8 mouse cellular contexts compared by ENCODE assay signal in the genomic region with DNA sequence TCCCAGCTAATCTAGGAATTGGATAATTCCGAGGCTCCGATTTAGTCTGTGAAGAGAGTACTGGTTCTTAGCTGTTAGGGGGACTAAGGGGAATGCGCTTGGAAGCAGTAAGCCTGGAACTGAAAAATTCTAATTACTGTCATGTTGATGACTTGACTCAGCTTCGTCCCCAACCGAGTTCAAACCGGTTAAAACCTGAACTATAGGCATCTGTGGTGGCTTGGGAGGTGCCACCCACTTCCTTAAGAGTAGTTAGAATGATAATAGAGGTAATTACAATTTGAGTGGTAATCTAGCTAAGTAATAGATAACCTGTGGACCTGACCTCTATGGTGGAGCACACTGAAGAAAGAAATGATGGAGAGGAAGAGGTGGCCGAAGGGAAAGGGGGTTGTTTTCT. TPM values are rescaled to one million over a fixed set of nuclear protein-coding genes. Genes with fewer than 3 reads are reported as not detected.
A peak's percentile ranks its signal among the peaks of the same experiment; 100 is the strongest.
DNase-seq lines count a peak whose midpoint lies in the region; ATAC-seq and TF ChIP-seq lines count a peak whose summit lies in the region.

No protein-coding gene starts in this region.

- TF ChIP-seq CTCF in heart, adult 2 months (IDR thresholded peaks at IDR 0.05), result no peak
- TF ChIP-seq CTCF in hindbrain, postnatal 0 days (IDR thresholded peaks at IDR 0.05; ENCODE audit: low read depth), result no peak
- no peak for TF ChIP-seq CTCF in thymus, adult 2 months (IDR thresholded peaks at IDR 0.05; ENCODE audit: borderline replicate concordance, control insufficient read depth, extremely low read depth, insufficient read depth, low read length, poor library complexity)

- no peak for TF ChIP-seq POLR2A in heart, adult 2 months (IDR thresholded peaks at IDR 0.05; ENCODE audit: insufficient read depth, low read depth, low read length)
- TF ChIP-seq POLR2A in myocyte (IDR thresholded peaks at IDR 0.05; ENCODE audit: insufficient read length, low read depth), result no peak
- TF ChIP-seq POLR2A in thymus, adult 2 months (IDR thresholded peaks at IDR 0.05; ENCODE audit: control insufficient read depth, extremely low read depth, insufficient read depth, low read length, poor library complexity), result no peak

- H3K36me3 ChIP-seq in heart, embryonic 16.5 days (ENCODE audit: control insufficient read depth, insufficient read depth), result no peaks in the 10 kb centered on the region; the same call in 1 of the 2 replicates
- H3K36me3 ChIP-seq in heart, adult 2 months (ENCODE audit: control insufficient read depth, insufficient read depth, low read length), result peaks cover 2% of the 10 kb centered on the region; the same call in 1 of the 2 replicates
- no peaks in the 10 kb centered on the region for H3K36me3 ChIP-seq in hindbrain, postnatal 0 days (ENCODE audit: insufficient read depth, low read length)
- no peaks in the 10 kb centered on the region for H3K36me3 ChIP-seq in myocyte (ENCODE audit: control insufficient read depth, insufficient read depth)
- H3K36me3 ChIP-seq in thymus, adult 2 months (ENCODE audit: control insufficient read depth, insufficient read depth, low read length), result peaks cover 3% of the 10 kb centered on the region; the same call in 1 of the 2 replicates

- no peaks in the 10 kb centered on the region for H3K9me3 ChIP-seq in heart, embryonic 16.5 days (replicated peaks; ENCODE audit: control insufficient read depth, low read length)
- H3K9me3 ChIP-seq in hindbrain, postnatal 0 days (ENCODE audit: low read length), result no peaks in the 10 kb centered on the region

- no peak for TF ChIP-seq EP300 in heart, adult 2 months (IDR thresholded peaks at IDR 0.05; ENCODE audit: insufficient read depth, low read depth, low read length)

- no peak overlapping the region for H3ac ChIP-seq in myocyte (ENCODE audit: control insufficient read depth, insufficient read length)

- H3K27ac ChIP-seq in heart, embryonic 16.5 days (ENCODE audit: low read length), result no peak overlapping the region
- H3K27ac ChIP-seq in heart, adult 2 months, result no peak overlapping the region
- no peak overlapping the region for H3K27ac ChIP-seq in hindbrain, postnatal 0 days
- no peak overlapping the region for H3K27ac ChIP-seq in thymus, adult 2 months (ENCODE audit: control insufficient read depth, insufficient read depth, low read length)

- 32% methylated on average over 7 of the region's 7 CpGs for WGBS in heart, embryonic 16.5 days
- WGBS in heart, adult 2 months, result 50% methylated on average over 7 of the region's 7 CpGs
- WGBS in hindbrain, postnatal 0 days, result 14% methylated on average over 7 of the region's 7 CpGs
- WGBS in thymus, adult 2 months, result 53% methylated on average over 7 of the region's 7 CpGs

- no peak for ATAC-seq in heart, embryonic 16.5 days (replicated peaks; ENCODE audit: extremely low read depth, insufficient read depth, low FRiP score)
- no peak for ATAC-seq in hindbrain, postnatal 0 days

- peak overlapping the region; percentile 80 for H3K4me2 ChIP-seq in heart, embryonic 16.5 days (ENCODE audit: low read depth, low read length)
- H3K4me2 ChIP-seq in hindbrain, postnatal 0 days (ENCODE audit: low read depth, low read length), result peak overlapping the region; percentile 91
- peak overlapping the region; percentile 84 for H3K4me2 ChIP-seq in myocyte (ENCODE audit: low read depth)

- H3K9ac ChIP-seq in heart, embryonic 16.5 days (ENCODE audit: low read length), result peak overlapping the region; percentile 94; the same call in 1 of the 2 replicates
- no peak overlapping the region for H3K9ac ChIP-seq in heart, adult 2 months (ENCODE audit: low read depth, low read length)
- H3K9ac ChIP-seq in hindbrain, postnatal 0 days (replicated peaks; ENCODE audit: low read length), result peak overlapping the region; percentile 57; the same call in 1 of the 2 replicates

- DNase-seq in heart, adult 2 months, result no peak
- DNase-seq in c-Kit-negative CD71-positive TER-119-positive erythroid progenitor cells, embryonic 14.5 days (ENCODE audit: low read depth, low spot score), result peak; percentile 29
- DNase-seq in hindbrain, postnatal 0 days (ENCODE audit: low spot score), result peak; percentile 3
- no peak for DNase-seq in right cerebral cortex, postnatal 4 days
- no peak for DNase-seq in cerebellum, postnatal 4 days (ENCODE audit: low spot score in 2 of 2)
- DNase-seq in thymus, adult 2 months, result no peak

- no peaks in the 10 kb centered on the region for H3K27me3 ChIP-seq in heart, embryonic 16.5 days (ENCODE audit: control insufficient read depth, insufficient read depth, low read length)
- H3K27me3 ChIP-seq in heart, adult 2 months (ENCODE audit: control insufficient read depth, insufficient read depth, low read length), result no peaks in the 10 kb centered on the region
- no peaks in the 10 kb centered on the region for H3K27me3 ChIP-seq in hindbrain, postnatal 0 days (ENCODE audit: insufficient read depth, low read length)
- no peaks in the 10 kb centered on the region for H3K27me3 ChIP-seq in myocyte (ENCODE audit: control insufficient read depth, insufficient read depth, insufficient read length)
- no peaks in the 10 kb centered on the region for H3K27me3 ChIP-seq in thymus, adult 2 months (ENCODE audit: control insufficient read depth, insufficient read depth, low read length)

- H3K4me3 ChIP-seq in heart, embryonic 16.5 days (ENCODE audit: low read length), result peak overlapping the region; percentile 96
- no peak overlapping the region for H3K4me3 ChIP-seq in heart, adult 2 months
- peak overlapping the region; percentile 73 for H3K4me3 ChIP-seq in hindbrain, postnatal 0 days (ENCODE audit: low read length)
- peak overlapping the region; percentile 65 for H3K4me3 ChIP-seq in myocyte
- H3K4me3 ChIP-seq in thymus, adult 2 months (ENCODE audit: control insufficient read depth, insufficient read depth, low read length), result no peak overlapping the region

- H3K4me1 ChIP-seq in heart, embryonic 16.5 days (ENCODE audit: control insufficient read depth, insufficient read depth, low read length), result peaks cover 15% of the 10 kb centered on the region
- H3K4me1 ChIP-seq in heart, adult 2 months (ENCODE audit: control insufficient read depth, insufficient read depth, low read length), result no peaks in the 10 kb centered on the region; the same call in 1 of the 2 replicates
- no peaks in the 10 kb centered on the region for H3K4me1 ChIP-seq in hindbrain, postnatal 0 days (ENCODE audit: insufficient read depth, low read length)
- H3K4me1 ChIP-seq in thymus, adult 2 months (replicated peaks; ENCODE audit: control insufficient read depth, insufficient read depth, low read length), result peaks cover 5% of the 10 kb centered on the region

- intact Hi-C loops in heart, adult 2 months (cut with DNase I), result loop anchor here (5.0 to 10.0 kb wide), 3 partner anchors 201 to 367 kb away; partner anchors contain the start of gene Rundc3b

- no peaks in the 10 kb centered on the region; the same call in 1 of the 2 replicates for H3K79me2 ChIP-seq in heart, adult 2 months (replicated peaks; ENCODE audit: control insufficient read depth, insufficient read depth, low read length)
- H3K79me2 ChIP-seq in myocyte (ENCODE audit: control insufficient read depth, insufficient read depth), result peaks cover 38% of the 10 kb centered on the region

TF ChIP-seq in myocyte, 11 proteins besides CTCF, POLR2A, EP300 and RAD21:
- TF ChIP-seq SRF (IDR thresholded peaks at IDR 0.05; ENCODE audit: control insufficient read depth, insufficient read length, low read depth), result no peak
- TF ChIP-seq E2F4 (IDR thresholded peaks at IDR 0.05; ENCODE audit: insufficient read depth), result no peak
- no peak for TF ChIP-seq TCF12 (IDR thresholded peaks at IDR 0.05; ENCODE audit: insufficient read depth, poor library complexity, severe bottlenecking)
- no peak for TF ChIP-seq POLR2AphosphoS2 (IDR thresholded peaks at IDR 0.05; ENCODE audit: insufficient read length, low read depth)
- TF ChIP-seq MYOD1 (IDR thresholded peaks at IDR 0.05; ENCODE audit: control insufficient read depth in 1 of 3, insufficient read length in 2 of 3, low read depth in 2 of 3), result no peak
- no peak for TF ChIP-seq REST (IDR thresholded peaks at IDR 0.05; ENCODE audit: insufficient read depth, insufficient read length)
- no peak for TF ChIP-seq TCF3 (IDR thresholded peaks at IDR 0.05; ENCODE audit: insufficient read length, low read depth)
- TF ChIP-seq MYOG (IDR thresholded peaks at IDR 0.05; ENCODE audit: control insufficient read depth in 1 of 3, insufficient read depth in 1 of 3, insufficient read length in 2 of 3, low read depth in 2 of 3), result no peak
- no peak for TF ChIP-seq USF1 (IDR thresholded peaks at IDR 0.05; ENCODE audit: low read depth)
- TF ChIP-seq MAX (IDR thresholded peaks at IDR 0.05; ENCODE audit: low read depth), result no peak
- TF ChIP-seq CEBPB (IDR thresholded peaks at IDR 0.05; ENCODE audit: insufficient read depth, poor library complexity, severe bottlenecking), result no peak

RNA-seq across cellular contexts. Expression of gene Slc25a40, which starts 1.5 kb away (rescaled TPM):
- 11.6 and 12.2 TPM in 2 replicates for polyA plus RNA-seq in heart, embryonic 16.5 days (2015; fragmentation: Nextera tagmentation; extraction: Ambion mirVana)
- total RNA-seq in heart, adult 2 months (2021), result 1 to 10 TPM; 8.3 to 8.6 TPM
- polyA plus RNA-seq in heart, adult 2 months (2012; rRNA removed), result 2.5 and 5.6 TPM in 2 replicates
- 8.5 and 11.0 TPM in 2 replicates for total RNA-seq in hindbrain, postnatal 0 days (2014; rRNA removed)
- 9.1 and 10.6 TPM in 2 replicates for polyA plus RNA-seq in hindbrain, postnatal 0 days (2015; fragmentation: Nextera tagmentation; extraction: Ambion mirVana)
- polyA plus RNA-seq in myocyte (2012; fragmentation: generic; extraction: Trizol), result 4.5 TPM
- polyA plus RNA-seq in thymus, adult 2 months (2012; rRNA removed), result 3.6 and 3.9 TPM in 2 replicates

RNA-seq across cellular contexts. Expression of gene Dbf4, which starts 1.6 kb away (rescaled TPM):
- polyA plus RNA-seq in heart, embryonic 16.5 days (2015; fragmentation: Nextera tagmentation; extraction: Ambion mirVana), result 23.3 and 25.9 TPM in 2 replicates
- total RNA-seq in heart, adult 2 months (2021), result under 1 TPM; 0.77 to 0.94 TPM
- 0.53 and 0.56 TPM in 2 replicates for polyA plus RNA-seq in heart, adult 2 months (2012; rRNA removed)
- total RNA-seq in hindbrain, postnatal 0 days (2014; rRNA removed), result 8.1 and 11.4 TPM in 2 replicates
- 10.5 and 10.6 TPM in 2 replicates for polyA plus RNA-seq in hindbrain, postnatal 0 days (2015; fragmentation: Nextera tagmentation; extraction: Ambion mirVana)
- 8.3 TPM for polyA plus RNA-seq in myocyte (2012; fragmentation: generic; extraction: Trizol)
- polyA plus RNA-seq in thymus, adult 2 months (2012; rRNA removed), result 19.3 and 28.6 TPM in 2 replicates

RNA-seq across cellular contexts. Expression of gene Adam22, which starts 56.2 kb away (rescaled TPM):
- 7.4 and 7.8 TPM in 2 replicates for polyA plus RNA-seq in heart, embryonic 16.5 days (2015; fragmentation: Nextera tagmentation; extraction: Ambion mirVana)
- total RNA-seq in heart, adult 2 months (2021), result 1 to 10 TPM; 3.6 to 4.7 TPM
- 1.7 and 3.3 TPM in 2 replicates for polyA plus RNA-seq in heart, adult 2 months (2012; rRNA removed)
- 81.7 and 91.2 TPM in 2 replicates for total RNA-seq in hindbrain, postnatal 0 days (2014; rRNA removed)
- polyA plus RNA-seq in hindbrain, postnatal 0 days (2015; fragmentation: Nextera tagmentation; extraction: Ambion mirVana), result 46.1 and 46.2 TPM in 2 replicates
- 0.10 TPM for polyA plus RNA-seq in myocyte (2012; fragmentation: generic; extraction: Trizol)
- 0.23 and 0.55 TPM in 2 replicates for polyA plus RNA-seq in thymus, adult 2 months (2012; rRNA removed)

Comparison
In these comparisons a context has a peak if more than half of its experiments do, and no peak if none do; other contexts are left out.
1. H3K4me3 ChIP-seq: peak in heart, embryonic 16.5 days (single experiment), hindbrain, postnatal 0 days (single experiment) and myocyte (single experiment); none in heart, adult 2 months (single experiment) and thymus, adult 2 months (single experiment).
2. DNase-seq: peak in c-Kit-negative CD71-positive TER-119-positive erythroid progenitor cells, embryonic 14.5 days (single experiment) and hindbrain, postnatal 0 days (single experiment); none in heart, adult 2 months (0 of 2), right cerebral cortex, postnatal 4 days (single experiment), cerebellum, postnatal 4 days (0 of 2) and thymus, adult 2 months (single experiment).
3. Peak in every context shown above with its lines, with median percentiles within 50 percentile points of each other: H3K4me2 ChIP-seq.